Mouse (Mus musculus): ENCODE measurements around the gene Lipt2. TPM values are rescaled to one million over a fixed set of nuclear protein-coding genes. Genes with fewer than 3 reads are reported as not detected.

The Lipt2 gene
- polyA plus RNA-seq, 1 experiment from 2014 or later: 9.1 TPM

GRCm38 (mm10) chr7:100132379-100132778 lies 26.7 kb upstream of the Lipt2 start:
- H3K4me3 ChIP-seq (ENCODE audit: low read depth, low read length): no peak overlapping the region
- H3K4me1 ChIP-seq (replicated peaks; ENCODE audit: control insufficient read depth, insufficient read depth, low read length): no peaks in the 10 kb centered on the region
- 66% methylated on average over 1 of the region's 1 CpGs for WGBS
- no peak for TF ChIP-seq CTCF (IDR thresholded peaks at IDR 0.05; ENCODE audit: low read depth)
- no peak overlapping the region for H3K27ac ChIP-seq (ENCODE audit: low read depth, low read length)
- H3K9ac ChIP-seq (ENCODE audit: low read depth, low read length): no peak overlapping the region
- H3K4me2 ChIP-seq (replicated peaks; ENCODE audit: low read depth): no peak overlapping the region
- H3K36me3 ChIP-seq (ENCODE audit: control insufficient read depth, insufficient read depth): no peaks in the 10 kb centered on the region
- no peaks in the 10 kb centered on the region for H3K27me3 ChIP-seq (replicated peaks; ENCODE audit: control insufficient read depth, insufficient read depth, low read length)
- ATAC-seq: 0 out of 2 replicates have a peak, but pooled peaks have one; percentile 38
- no peaks in the 10 kb centered on the region for H3K9me3 ChIP-seq (ENCODE audit: control insufficient read depth)

- Histone ChIP-seq H3K4me1 (replicated peaks; ENCODE audit: control insufficient read depth, insufficient read depth, low read length) (no peaks in the 10 kb centered on the region), H3K36me3 (ENCODE audit: control insufficient read depth, insufficient read depth) (no peaks in the 10 kb centered on the region), H3K4me3 (ENCODE audit: low read depth, low read length) (no peak overlapping the region), H3K4me2 (replicated peaks; ENCODE audit: low read depth) (no peak overlapping the region), H3K9ac (ENCODE audit: low read depth, low read length) (no peak overlapping the region), H3K9me3 (ENCODE audit: control insufficient read depth) (no peaks in the 10 kb centered on the region), H3K27me3 (replicated peaks; ENCODE audit: control insufficient read depth, insufficient read depth, low read length) (no peaks in the 10 kb centered on the region), H3K27ac (ENCODE audit: low read depth, low read length) (no peak overlapping the region)
- TF ChIP-seq CTCF (IDR thresholded peaks at IDR 0.05; ENCODE audit: low read depth): no peak
- 75% methylated on average over 9 of the region's 9 CpGs for WGBS
- no peak for ATAC-seq
These were observed 22.0 kb upstream of the Lipt2 start for GRCm38 (mm10) chr7:100137038-100137437.

GRCm38 (mm10) chr7:100138075-100138474 lies 21.0 kb upstream of the Lipt2 start:
- H3K4me2 ChIP-seq (replicated peaks; ENCODE audit: low read depth): no peak overlapping the region
- H3K36me3 ChIP-seq (ENCODE audit: control insufficient read depth, insufficient read depth): no peaks in the 10 kb centered on the region
- no peak overlapping the region for H3K27ac ChIP-seq (ENCODE audit: low read depth, low read length)
- TF ChIP-seq CTCF (IDR thresholded peaks at IDR 0.05; ENCODE audit: low read depth): no peak
- no peak for ATAC-seq
- no peaks in the 10 kb centered on the region for H3K9me3 ChIP-seq (ENCODE audit: control insufficient read depth)
- H3K9ac ChIP-seq (ENCODE audit: low read depth, low read length): no peak overlapping the region
- no peak overlapping the region for H3K4me3 ChIP-seq (ENCODE audit: low read depth, low read length)
- no peaks in the 10 kb centered on the region for H3K4me1 ChIP-seq (replicated peaks; ENCODE audit: control insufficient read depth, insufficient read depth, low read length)
- WGBS: 98% methylated on average over 4 of the region's 4 CpGs
- H3K27me3 ChIP-seq (replicated peaks; ENCODE audit: control insufficient read depth, insufficient read depth, low read length): no peaks in the 10 kb centered on the region

GRCm38 (mm10) chr7:100140591-100140990 lies 18.5 kb upstream of the Lipt2 start:
- Histone ChIP-seq H3K4me2 (replicated peaks; ENCODE audit: low read depth) (no peak overlapping the region), H3K36me3 (ENCODE audit: control insufficient read depth, insufficient read depth) (no peaks in the 10 kb centered on the region), H3K27ac (ENCODE audit: low read depth, low read length) (no peak overlapping the region), H3K4me3 (ENCODE audit: low read depth, low read length) (no peak overlapping the region), H3K9ac (ENCODE audit: low read depth, low read length) (no peak overlapping the region), H3K9me3 (ENCODE audit: control insufficient read depth) (no peaks in the 10 kb centered on the region), H3K27me3 (replicated peaks; ENCODE audit: control insufficient read depth, insufficient read depth, low read length) (no peaks in the 10 kb centered on the region), H3K4me1 (replicated peaks; ENCODE audit: control insufficient read depth, insufficient read depth, low read length) (no peaks in the 10 kb centered on the region)
- 78% methylated on average over 1 of the region's 1 CpGs for WGBS
- no peak for TF ChIP-seq CTCF (IDR thresholded peaks at IDR 0.05; ENCODE audit: low read depth)
- no peak for ATAC-seq

- Histone ChIP-seq H3K9ac (ENCODE audit: low read depth, low read length) (no peak overlapping the region), H3K4me2 (replicated peaks; ENCODE audit: low read depth) (no peak overlapping the region), H3K27me3 (replicated peaks; ENCODE audit: control insufficient read depth, insufficient read depth, low read length) (no peaks in the 10 kb centered on the region), H3K9me3 (ENCODE audit: control insufficient read depth) (no peaks in the 10 kb centered on the region), H3K4me3 (ENCODE audit: low read depth, low read length) (no peak overlapping the region), H3K36me3 (ENCODE audit: control insufficient read depth, insufficient read depth) (no peaks in the 10 kb centered on the region), H3K4me1 (replicated peaks; ENCODE audit: control insufficient read depth, insufficient read depth, low read length) (no peaks in the 10 kb centered on the region), H3K27ac (ENCODE audit: low read depth, low read length) (no peak overlapping the region)
- WGBS: 87% methylated on average over 4 of the region's 4 CpGs
- TF ChIP-seq CTCF (IDR thresholded peaks at IDR 0.05; ENCODE audit: low read depth): no peak
- no peak for ATAC-seq
These were observed 10.5 kb upstream of the Lipt2 start for GRCm38 (mm10) chr7:100148586-100148985.

- H3K36me3 ChIP-seq (ENCODE audit: control insufficient read depth, insufficient read depth): no peaks in the 10 kb centered on the region
- H3K4me3 ChIP-seq (ENCODE audit: low read depth, low read length): no peak overlapping the region
- H3K27ac ChIP-seq (ENCODE audit: low read depth, low read length): no peak overlapping the region
- TF ChIP-seq CTCF (IDR thresholded peaks at IDR 0.05; ENCODE audit: low read depth): no peak
- H3K4me1 ChIP-seq (replicated peaks; ENCODE audit: control insufficient read depth, insufficient read depth, low read length): no peaks in the 10 kb centered on the region
- 65% methylated on average over 10 of the region's 10 CpGs for WGBS
- ATAC-seq: no peak
- no peaks in the 10 kb centered on the region for H3K9me3 ChIP-seq (ENCODE audit: control insufficient read depth)
- no peaks in the 10 kb centered on the region for H3K27me3 ChIP-seq (replicated peaks; ENCODE audit: control insufficient read depth, insufficient read depth, low read length)
- no peak overlapping the region for H3K9ac ChIP-seq (ENCODE audit: low read depth, low read length)
- no peak overlapping the region for H3K4me2 ChIP-seq (replicated peaks; ENCODE audit: low read depth)
These were observed 9.0 kb upstream of the Lipt2 start for GRCm38 (mm10) chr7:100150086-100150485.

- no peak overlapping the region for H3K4me3 ChIP-seq (ENCODE audit: low read depth, low read length)
- no peaks in the 10 kb centered on the region for H3K27me3 ChIP-seq (replicated peaks; ENCODE audit: control insufficient read depth, insufficient read depth, low read length)
- H3K9me3 ChIP-seq (ENCODE audit: control insufficient read depth): no peaks in the 10 kb centered on the region
- ATAC-seq: no peak
- TF ChIP-seq CTCF (IDR thresholded peaks at IDR 0.05; ENCODE audit: low read depth): no peak
- no peak overlapping the region for H3K9ac ChIP-seq (ENCODE audit: low read depth, low read length)
- H3K36me3 ChIP-seq (ENCODE audit: control insufficient read depth, insufficient read depth): no peaks in the 10 kb centered on the region
- H3K4me2 ChIP-seq (replicated peaks; ENCODE audit: low read depth): no peak overlapping the region
- no peak overlapping the region for H3K27ac ChIP-seq (ENCODE audit: low read depth, low read length)
- 84% methylated on average over 11 of the region's 11 CpGs for WGBS
- H3K4me1 ChIP-seq (replicated peaks; ENCODE audit: control insufficient read depth, insufficient read depth, low read length): no peaks in the 10 kb centered on the region
These were observed 8.5 kb upstream of the Lipt2 start for GRCm38 (mm10) chr7:100150626-100151025.
